Mouse (Mus musculus) stomach, adult 2 months (tissue): ENCODE results near the gene Ccdc24. TPM values are rescaled to one million over a fixed set of nuclear protein-coding genes. Genes with fewer than 3 reads are reported as not detected.

Experiments
- polyA plus RNA-seq: library from polyadenylated mRNA; depleted of rRNA; stranded (reverse); fragments of >200 nt; gene quantifications from 2 replicates; pipeline ENCODE4 v1.2.3, GENCODE M21; 2012; rRNA removed

The Ccdc24 gene
- polyA plus RNA-seq, result 1.2 and 1.6 TPM in 2 replicates

DNA sequence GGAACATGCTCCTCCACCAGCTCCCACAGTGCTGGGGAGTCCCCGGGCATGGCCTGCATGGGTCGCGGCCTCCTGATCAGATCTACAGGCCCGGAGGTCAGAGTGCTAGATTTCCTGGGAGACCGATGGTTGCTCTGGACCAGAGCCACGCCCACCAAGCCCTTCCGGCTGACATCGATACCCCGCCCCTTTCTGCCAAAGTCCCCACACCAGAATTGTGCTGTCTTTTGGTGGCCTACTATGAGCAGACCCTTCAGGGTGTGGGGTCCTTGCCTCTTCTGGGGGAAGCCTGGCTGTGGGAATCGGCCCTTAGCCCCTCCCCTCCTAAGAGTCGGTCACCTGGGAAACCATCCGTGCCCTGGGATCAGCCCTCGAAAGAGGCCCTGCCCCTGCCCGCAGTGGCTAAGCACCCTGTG is at the start of gene Ccdc24:
TSS of gene Ccdc24 (minus strand) at position 87 of the 416 bp plus-strand sequence.

DNA sequence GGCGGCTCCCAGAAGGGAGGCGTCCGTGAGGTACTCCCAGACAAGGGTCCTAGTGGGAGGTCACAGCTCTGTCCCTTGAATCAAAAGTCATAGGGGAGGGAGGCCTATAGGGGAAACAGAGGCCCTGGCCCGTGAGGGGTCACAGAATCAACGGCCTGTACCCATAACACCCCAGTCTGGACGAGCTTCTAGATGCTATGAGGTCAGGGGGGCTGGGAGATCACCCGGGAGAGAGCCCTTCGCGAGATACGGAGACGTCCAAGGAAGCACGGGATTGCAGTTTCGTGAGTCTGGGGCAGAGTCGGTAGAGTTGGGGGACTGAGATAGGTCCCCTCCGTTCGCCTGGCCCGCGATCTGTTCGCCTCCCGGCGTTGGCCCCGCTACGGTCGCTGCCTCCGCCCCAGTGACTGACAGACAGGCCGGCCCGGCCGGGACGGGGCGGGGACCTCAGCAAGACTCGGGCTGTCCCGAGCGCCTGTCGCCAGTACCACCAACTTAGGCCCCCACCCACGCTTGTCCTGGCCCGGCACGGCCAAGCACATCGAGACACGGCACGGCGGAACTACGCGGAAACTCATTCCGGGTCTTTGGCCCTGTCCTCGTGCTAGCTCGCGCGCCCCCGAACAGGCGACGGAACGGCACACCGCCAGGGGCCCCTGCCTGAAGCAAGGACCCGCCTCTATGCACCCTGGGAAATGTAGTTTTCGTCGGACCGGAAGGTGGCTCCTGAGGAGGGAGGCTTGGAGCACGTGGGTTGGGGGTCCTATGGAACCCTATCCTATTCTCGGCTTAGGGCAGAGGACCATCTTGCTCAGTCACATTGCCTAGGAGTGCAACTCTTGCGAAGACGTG is 42.5 kb upstream of the Ccdc24 start, which contains the start of gene Ipo13:
TSS of gene Ipo13 (minus strand) at position 409 of the 852 bp plus-strand sequence.

DNA sequence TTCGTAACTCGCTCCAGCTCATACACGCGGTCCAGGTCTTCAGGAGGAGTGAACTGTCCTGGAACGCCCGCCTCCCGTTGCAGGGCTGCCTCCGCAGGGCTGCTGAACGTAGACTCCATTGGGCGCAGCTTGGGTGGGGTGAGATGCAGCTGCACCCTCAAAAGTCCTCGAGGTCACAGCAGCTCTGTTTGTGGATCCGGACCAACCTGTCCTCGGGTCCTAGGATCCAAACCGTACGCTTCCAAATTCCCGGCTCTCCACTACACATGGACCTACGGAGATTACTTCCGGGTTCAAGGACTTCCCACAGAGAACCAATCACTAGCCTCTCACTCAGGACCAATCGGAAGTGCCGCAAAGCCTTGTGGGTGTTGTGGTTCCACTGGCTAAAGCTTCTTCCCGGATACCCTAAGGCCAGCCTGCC is 19.4 kb upstream of the Ccdc24 start, which contains the start of gene Dph2:
TSS of gene Dph2 (minus strand) at position 295 of the 424 bp plus-strand sequence.

DNA sequence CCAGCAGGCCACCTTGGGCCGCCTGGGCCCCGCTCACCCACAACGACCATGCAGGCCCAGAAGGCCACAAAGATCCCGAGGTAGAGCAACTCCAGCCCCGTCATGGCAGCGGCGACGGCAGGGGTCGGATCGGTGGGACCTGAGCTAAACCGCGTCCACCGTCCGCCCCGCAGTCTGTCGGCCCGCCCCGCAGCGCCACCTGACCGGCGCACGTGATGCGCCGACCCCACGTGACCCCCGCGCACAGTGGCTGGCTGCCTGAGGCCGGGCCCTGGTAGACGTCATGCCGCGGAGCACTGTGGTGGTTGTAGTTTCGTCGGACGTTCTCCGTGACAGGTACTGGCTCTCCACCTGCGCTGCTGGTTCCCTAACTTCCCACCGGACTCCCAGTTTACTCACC is 14.8 kb upstream of the Ccdc24 start, which contains the start of gene Atp6v0b:
TSS of gene Atp6v0b (minus strand) at position 201 of the 400 bp plus-strand sequence.

DNA sequence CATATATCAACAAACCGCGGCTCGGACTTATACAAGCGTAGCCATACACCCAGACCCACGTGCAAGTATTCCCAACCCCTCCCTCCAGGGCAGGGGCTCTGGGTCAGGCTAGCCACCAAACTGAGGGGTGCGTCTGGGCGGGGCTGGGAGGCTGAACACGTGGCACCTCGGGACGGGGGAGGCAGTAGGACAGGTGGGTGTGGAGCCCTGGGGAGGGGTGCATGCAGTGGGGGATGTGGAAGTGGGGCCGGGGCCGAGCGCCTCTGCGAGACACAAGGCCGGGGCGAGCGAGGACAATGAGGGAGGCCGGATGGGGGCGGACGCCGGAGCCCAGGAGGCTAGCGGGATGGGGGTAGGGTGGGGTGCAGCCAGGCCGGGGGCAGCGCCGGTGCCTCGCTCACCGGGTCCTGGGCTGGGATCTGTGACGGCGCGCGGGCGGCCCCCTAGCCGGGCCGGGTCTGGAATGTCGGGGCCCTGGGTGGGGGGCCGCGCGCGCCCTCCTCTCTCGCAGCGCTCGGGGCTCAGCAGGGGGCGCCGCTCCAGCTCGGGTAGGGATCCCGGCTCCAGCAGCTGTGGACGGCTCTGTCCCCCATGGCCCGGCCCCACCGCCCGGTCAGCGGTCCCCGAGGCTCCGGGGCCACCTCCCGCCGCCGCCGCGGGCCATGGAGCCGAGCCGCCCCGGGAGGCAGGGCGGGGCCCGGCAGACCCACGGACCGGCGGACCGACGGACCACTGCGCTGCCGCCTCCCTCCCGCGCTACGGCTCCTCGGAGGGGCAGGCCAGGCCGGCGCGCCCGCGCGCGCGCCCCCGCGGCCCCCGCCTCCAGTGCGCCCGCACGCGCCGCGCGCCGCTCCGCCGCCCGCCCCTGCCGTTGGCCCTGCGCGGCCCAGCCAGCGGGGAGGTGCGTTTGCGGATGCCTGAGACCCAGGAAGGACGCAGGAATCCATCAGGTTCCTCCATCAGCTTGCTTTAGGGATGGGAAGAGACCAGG is 10.6 kb upstream of the Ccdc24 start, which contains the start of gene B4galt2:
TSS of gene B4galt2 (minus strand) at position 787 of the 991 bp plus-strand sequence.

DNA sequence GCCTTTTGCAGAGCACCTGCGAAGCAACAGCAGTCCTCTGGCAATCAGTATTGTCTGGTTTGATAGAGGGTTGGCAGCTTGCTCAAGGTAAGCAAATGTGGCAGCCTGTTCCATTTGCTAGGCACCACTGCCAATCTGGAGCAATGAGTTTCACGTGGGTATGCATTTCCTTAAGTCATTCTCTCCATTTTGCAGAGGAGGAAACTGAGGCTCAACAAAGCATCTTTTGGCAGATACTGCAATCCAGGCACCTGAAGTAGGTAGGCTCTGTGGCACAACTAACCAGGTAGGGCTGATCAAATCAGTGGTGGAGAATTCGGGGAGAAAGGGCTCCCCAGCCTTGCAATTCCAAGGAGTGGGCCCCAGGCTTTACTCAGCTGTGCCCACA is 37.9 kb downstream of the Ccdc24 start, which contains the start of gene Slc6a9:
TSS of gene Slc6a9 (plus strand) at position 50 of the 388 bp plus-strand sequence.

Other genes starting within 250 kb of the Ccdc24 start
- 6.1 and 9.4 TPM in 2 replicates for gene Dmap1, start 190.3 kb downstream of the Ccdc24 start, polyA plus RNA-seq
- not detected in 2 replicates for gene Gm12845, start 148.1 kb downstream of the Ccdc24 start, polyA plus RNA-seq
- 0.02 TPM in 1 of 2 replicates, not detected in the other for gene Klf17, start 106.9 kb downstream of the Ccdc24 start, polyA plus RNA-seq
- gene Slc6a9, start 38.1 kb downstream of the Ccdc24 start, polyA plus RNA-seq, result 26.0 and 35.6 TPM in 2 replicates
- 14.9 and 20.4 TPM in 2 replicates for gene B4galt2, start 10.9 kb upstream of the Ccdc24 start, polyA plus RNA-seq
- 383 and 470 TPM in 2 replicates for gene Atp6v0b, start 14.8 kb upstream of the Ccdc24 start, polyA plus RNA-seq
- 5.4 and 6.9 TPM in 2 replicates for gene Dph2, start 19.5 kb upstream of the Ccdc24 start, polyA plus RNA-seq
- 36.2 and 48.1 TPM in 2 replicates for gene Ipo13, start 42.4 kb upstream of the Ccdc24 start, polyA plus RNA-seq
- gene Artn, start 57.2 kb upstream of the Ccdc24 start, polyA plus RNA-seq, result 4.2 and 6.5 TPM in 2 replicates